Mouse (Mus musculus) lung, postnatal 36 days (tissue): Measurements from ENCODE around the gene H2-M2.
A peak's percentile ranks its signal among the peaks of the same experiment; 100 is the strongest.

Source experiments
- DNase-seq: peaks from one replicate; pipeline ENCODE4 v3.0.0; 2022; ENCODE audit warnings: mixed read lengths

H2-M2 gene

GRCm38 (mm10) chr17:37483452-37483851 lies at the start of gene H2-M2:
Gene H2-M2 (minus strand): TSS chr17:37483552.
- DNase-seq = no peak

- DNase-seq = peak; percentile 8
Observed at GRCm38 (mm10) chr17:37525427-37525826, 42.1 kb upstream of the H2-M2 start.

- DNase-seq = peak; percentile 10
Observed at GRCm38 (mm10) chr17:37524612-37525011, 41.3 kb upstream of the H2-M2 start.

GRCm38 (mm10) chr17:37507730-37508129 lies 24.4 kb upstream of the H2-M2 start, which contains the start of gene Olfr111:
Gene Olfr111 (plus strand): TSS chr17:37508030.
- no peak for DNase-seq

GRCm38 (mm10) chr17:37491930-37492518 lies 8.7 kb upstream of the H2-M2 start, which contains the start of gene Olfr110:
Gene Olfr110 (plus strand): TSS chr17:37492468.
- DNase-seq = peak; percentile 9

- DNase-seq = no peak
Observed at GRCm38 (mm10) chr17:37458616-37459015, 24.7 kb downstream of the H2-M2 start, which contains the start of gene Olfr109. Gene Olfr109 (plus strand): TSS chr17:37458916.

- no peak for DNase-seq
Observed at GRCm38 (mm10) chr17:37445180-37445579, 38.2 kb downstream of the H2-M2 start, which contains the start of gene Olfr108. Gene Olfr108 (plus strand): TSS chr17:37445480.
